Mouse (Mus musculus): ENCODE measurements around the gene Cd9. TPM values are rescaled to one million over a fixed set of nuclear protein-coding genes. Genes with fewer than 3 reads are reported as not detected.

Gene Cd9
- polyA plus RNA-seq, 1 experiment from 2014 or later: 45.9 TPM

DNA sequence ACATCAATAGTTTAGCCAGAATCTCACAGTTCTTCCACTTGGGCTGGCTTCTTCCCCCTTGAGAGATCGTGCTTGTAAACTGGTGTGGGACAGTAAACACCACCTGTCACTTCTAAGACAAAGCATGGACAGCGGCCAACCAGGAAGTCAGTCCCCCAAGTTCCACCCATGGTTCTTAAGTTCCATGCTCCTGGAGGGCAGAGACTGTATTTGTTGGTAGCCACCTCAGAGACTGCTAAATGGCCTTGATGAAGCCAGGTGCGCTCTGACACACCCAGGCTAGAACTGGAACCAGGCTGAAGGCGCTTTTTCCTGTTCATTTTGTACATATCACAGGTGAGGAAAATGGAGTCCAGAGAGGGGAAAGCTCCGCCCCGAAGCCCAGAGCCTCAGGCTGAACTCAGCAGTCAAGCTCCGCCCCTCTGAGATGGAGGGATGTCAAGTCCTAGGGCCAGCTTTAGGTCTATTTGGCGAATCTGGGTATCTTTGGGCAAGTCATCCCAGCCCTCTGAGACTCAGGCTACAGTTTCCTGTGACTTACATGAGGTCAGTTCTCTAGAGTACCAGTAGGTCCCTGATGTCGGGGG is 34.1 kb upstream of the Cd9 start:
- Histone ChIP-seq H3K4me1 (replicated peaks; ENCODE audit: control insufficient read depth, insufficient read depth, low read length) (no peaks in the 10 kb centered on the region), H3K27me3 (ENCODE audit: control insufficient read depth, insufficient read depth, low read length) (no peaks in the 10 kb centered on the region), H3K27ac (ENCODE audit: low read depth, low read length) (no peak overlapping the region), H3K4me3 (ENCODE audit: low read depth, low read length) (no peak overlapping the region), H3K9me3 (ENCODE audit: control insufficient read depth, low read length) (no peaks in the 10 kb centered on the region), H3K4me2 (replicated peaks; ENCODE audit: low read depth, low read length) (no peak overlapping the region), H3K36me3 (ENCODE audit: control insufficient read depth, insufficient read depth, low read length) (no peaks in the 10 kb centered on the region), H3K9ac (ENCODE audit: low read depth, low read length) (no peak overlapping the region)
- no peak for ATAC-seq (ENCODE audit: low FRiP score)
- DNase-seq (ENCODE audit: low spot score): no peak
- WGBS: 88% methylated on average over 8 of the region's 9 CpGs

DNA sequence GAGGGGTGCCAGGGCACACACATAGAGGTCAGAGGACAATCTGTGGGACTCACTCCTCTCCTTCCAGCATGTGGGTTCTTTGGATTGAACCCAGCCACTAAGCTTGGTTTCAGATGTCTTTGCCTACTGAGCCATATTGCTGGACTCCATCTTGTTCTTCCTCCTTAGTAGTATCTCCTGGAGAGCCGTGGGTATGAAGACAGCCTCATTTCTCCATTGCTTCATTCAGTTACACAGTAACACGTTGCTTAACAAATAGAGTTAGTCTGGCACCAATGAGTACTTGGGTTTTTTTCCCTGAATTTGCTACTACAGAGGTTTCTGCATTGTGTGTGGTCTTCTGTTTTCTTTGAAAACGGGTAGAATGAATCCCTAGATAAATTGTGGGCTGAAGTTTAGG is 31.5 kb upstream of the Cd9 start:
- Histone ChIP-seq H3K27ac (ENCODE audit: low read depth, low read length) (no peak overlapping the region), H3K4me2 (replicated peaks; ENCODE audit: low read depth, low read length) (no peak overlapping the region), H3K9me3 (ENCODE audit: control insufficient read depth, low read length) (no peaks in the 10 kb centered on the region), H3K4me1 (replicated peaks; ENCODE audit: control insufficient read depth, insufficient read depth, low read length) (no peaks in the 10 kb centered on the region), H3K9ac (ENCODE audit: low read depth, low read length) (no peak overlapping the region), H3K27me3 (ENCODE audit: control insufficient read depth, insufficient read depth, low read length) (no peaks in the 10 kb centered on the region), H3K4me3 (ENCODE audit: low read depth, low read length) (no peak overlapping the region), H3K36me3 (ENCODE audit: control insufficient read depth, insufficient read depth, low read length) (no peaks in the 10 kb centered on the region)
- WGBS: 70% methylated on average over 3 of the region's 3 CpGs
- no peak for DNase-seq (ENCODE audit: low spot score)
- no peak for ATAC-seq (ENCODE audit: low FRiP score)

DNA sequence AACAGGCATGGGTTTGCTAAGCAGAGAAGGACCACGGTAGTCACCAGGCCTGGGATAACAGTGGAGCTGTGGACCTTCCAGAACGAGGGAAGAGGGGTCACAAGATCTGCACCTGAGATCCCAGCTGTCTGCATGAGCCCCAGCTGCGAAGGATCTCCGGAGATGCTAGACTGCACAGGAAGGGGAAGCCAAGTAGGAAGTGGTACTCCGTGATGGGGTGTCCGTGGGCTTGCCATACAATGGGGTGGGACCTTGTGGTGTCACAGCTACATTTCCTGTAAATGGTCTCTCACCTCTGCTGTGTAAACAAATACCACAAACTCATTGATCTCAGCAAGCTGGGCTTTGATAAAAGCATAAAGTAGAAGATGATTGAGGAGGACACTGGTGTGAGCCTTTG is 29.4 kb upstream of the Cd9 start:
- DNase-seq (ENCODE audit: low spot score) (no peak), ATAC-seq (ENCODE audit: low FRiP score) (no peak)
- Histone ChIP-seq H3K4me2 (replicated peaks; ENCODE audit: low read depth, low read length) (no peak overlapping the region), H3K27me3 (ENCODE audit: control insufficient read depth, insufficient read depth, low read length) (no peaks in the 10 kb centered on the region), H3K27ac (ENCODE audit: low read depth, low read length) (no peak overlapping the region), H3K9ac (ENCODE audit: low read depth, low read length) (no peak overlapping the region), H3K9me3 (ENCODE audit: control insufficient read depth, low read length) (no peaks in the 10 kb centered on the region), H3K36me3 (ENCODE audit: control insufficient read depth, insufficient read depth, low read length) (no peaks in the 10 kb centered on the region), H3K4me3 (ENCODE audit: low read depth, low read length) (no peak overlapping the region), H3K4me1 (replicated peaks; ENCODE audit: control insufficient read depth, insufficient read depth, low read length) (no peaks in the 10 kb centered on the region)
- WGBS: 89% methylated on average over 6 of the region's 6 CpGs

DNA sequence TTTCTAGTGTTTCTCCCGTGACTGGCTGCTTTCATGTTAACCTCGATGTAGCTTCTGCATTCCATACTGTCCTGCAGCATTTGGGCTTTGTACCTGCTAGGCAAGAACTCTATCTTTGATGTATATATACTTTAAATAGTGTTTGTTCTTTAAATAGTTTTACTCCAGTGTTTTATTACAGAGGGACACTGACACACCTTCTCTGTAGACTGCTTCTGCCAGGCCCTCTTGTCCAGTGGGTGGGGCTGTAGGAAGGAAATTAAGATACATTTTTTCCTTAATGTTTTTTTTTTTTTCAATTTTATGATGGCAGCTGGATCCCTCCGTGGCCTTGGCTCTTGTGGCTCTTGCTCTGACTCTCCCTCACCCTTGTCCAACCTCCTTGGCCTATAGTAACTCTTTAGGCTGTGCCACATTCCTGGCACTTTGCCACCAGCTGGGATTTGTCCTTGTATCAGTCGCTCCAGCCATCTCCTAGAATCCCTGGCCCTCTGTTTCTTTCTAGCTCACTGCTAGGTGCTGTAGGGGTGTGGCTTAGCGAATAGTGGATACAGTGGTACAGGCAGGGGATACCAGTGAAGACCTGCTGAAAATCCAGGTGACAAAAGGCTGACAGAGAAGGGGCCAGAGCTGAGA is 27.1 kb upstream of the Cd9 start:
- ATAC-seq (ENCODE audit: low FRiP score) (no peak), DNase-seq (ENCODE audit: low spot score) (no peak)
- no peak overlapping the region for H3K27ac ChIP-seq (ENCODE audit: low read depth, low read length)
- H3K4me1 ChIP-seq (replicated peaks; ENCODE audit: control insufficient read depth, insufficient read depth, low read length): no peaks in the 10 kb centered on the region
- WGBS: 67% methylated on average over 5 of the region's 5 CpGs
- H3K9ac ChIP-seq (ENCODE audit: low read depth, low read length): no peak overlapping the region
- no peak overlapping the region for H3K4me2 ChIP-seq (replicated peaks; ENCODE audit: low read depth, low read length)
- no peak overlapping the region for H3K4me3 ChIP-seq (ENCODE audit: low read depth, low read length)
- H3K36me3 ChIP-seq (ENCODE audit: control insufficient read depth, insufficient read depth, low read length): no peaks in the 10 kb centered on the region
- no peaks in the 10 kb centered on the region for H3K27me3 ChIP-seq (ENCODE audit: control insufficient read depth, insufficient read depth, low read length)
- H3K9me3 ChIP-seq (ENCODE audit: control insufficient read depth, low read length): no peaks in the 10 kb centered on the region

DNA sequence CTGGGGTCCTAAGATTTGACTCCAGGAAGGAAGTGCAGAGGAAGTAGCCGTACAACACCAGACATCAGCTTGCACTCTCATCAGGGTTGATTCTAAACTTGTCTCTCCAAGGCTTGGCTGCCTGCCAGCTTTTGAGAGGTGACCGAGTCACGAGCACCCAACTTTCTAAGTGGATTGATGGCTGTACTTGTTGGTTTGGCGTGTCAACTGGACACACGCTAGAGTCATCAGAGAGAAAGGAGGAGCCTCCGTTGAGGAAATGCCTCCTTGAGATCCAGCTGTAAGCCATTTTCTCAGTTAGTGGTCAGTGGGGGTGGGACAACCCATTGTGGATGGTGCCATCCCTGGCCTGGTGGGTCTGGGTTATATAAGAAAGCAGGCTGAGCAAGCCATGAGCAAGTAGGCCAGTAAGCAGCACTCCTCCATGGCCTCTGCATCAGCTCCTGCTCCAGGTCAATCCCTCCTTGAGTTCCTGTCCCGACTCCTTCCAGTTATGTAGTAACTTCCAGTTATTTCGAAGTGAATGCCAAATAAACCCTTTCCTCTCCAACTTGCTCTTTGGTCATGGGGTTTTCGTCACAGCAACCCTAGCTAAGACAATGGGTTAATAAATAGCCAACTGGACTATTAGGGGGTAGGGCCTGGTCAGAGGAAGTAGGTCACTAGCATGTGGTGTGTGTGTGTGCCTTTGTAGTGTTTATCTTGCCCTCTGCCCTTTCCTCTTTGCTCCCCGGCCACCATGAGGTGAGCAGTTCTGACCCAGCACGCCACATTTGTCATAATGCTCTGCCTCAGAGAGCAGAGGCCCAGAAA is 21.1 kb upstream of the Cd9 start:
- no peaks in the 10 kb centered on the region for H3K36me3 ChIP-seq (ENCODE audit: control insufficient read depth, insufficient read depth, low read length)
- no peak overlapping the region for H3K9ac ChIP-seq (ENCODE audit: low read depth, low read length)
- no peaks in the 10 kb centered on the region for H3K27me3 ChIP-seq (ENCODE audit: control insufficient read depth, insufficient read depth, low read length)
- no peak overlapping the region for H3K4me2 ChIP-seq (replicated peaks; ENCODE audit: low read depth, low read length)
- H3K4me1 ChIP-seq (replicated peaks; ENCODE audit: control insufficient read depth, insufficient read depth, low read length): no peaks in the 10 kb centered on the region
- no peak overlapping the region for H3K4me3 ChIP-seq (ENCODE audit: low read depth, low read length)
- no peak overlapping the region for H3K27ac ChIP-seq (ENCODE audit: low read depth, low read length)
- DNase-seq (ENCODE audit: low spot score) (no peak), ATAC-seq (ENCODE audit: low FRiP score) (no peak)
- H3K9me3 ChIP-seq (ENCODE audit: control insufficient read depth, low read length): no peaks in the 10 kb centered on the region
- WGBS: 83% methylated on average over 11 of the region's 11 CpGs

DNA sequence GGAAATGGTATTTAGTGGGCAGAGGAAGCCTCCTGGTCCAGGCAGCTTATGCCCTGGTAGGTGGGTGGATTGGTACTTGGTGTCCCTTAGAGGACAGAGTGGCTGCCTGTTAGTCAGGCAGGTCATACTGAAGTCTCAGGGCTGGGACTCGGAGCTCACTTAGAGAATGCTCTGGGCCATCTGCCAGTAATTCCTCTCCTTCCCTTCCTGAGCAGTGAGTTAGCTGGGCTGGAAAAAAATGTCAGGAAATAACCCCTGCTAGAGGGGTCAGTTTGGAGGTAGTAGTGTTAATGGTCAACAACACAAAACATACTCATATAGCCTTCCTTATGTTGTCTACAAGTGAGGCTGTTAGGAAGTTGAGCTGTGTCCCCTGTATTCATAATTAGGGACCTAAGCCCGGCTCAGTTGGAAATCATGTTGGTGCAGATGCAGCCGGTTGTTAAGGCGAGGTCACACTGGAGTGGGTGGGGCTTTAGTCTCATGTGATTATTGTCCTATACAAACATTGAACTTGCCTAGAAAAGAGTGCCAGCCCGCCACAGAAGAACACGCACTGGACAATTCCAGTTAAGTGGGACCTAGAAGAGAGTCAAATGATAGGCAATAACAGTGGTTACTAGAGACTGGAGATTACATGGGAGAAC is 18.5 kb upstream of the Cd9 start:
- Histone ChIP-seq H3K36me3 (ENCODE audit: control insufficient read depth, insufficient read depth, low read length) (no peaks in the 10 kb centered on the region), H3K4me1 (replicated peaks; ENCODE audit: control insufficient read depth, insufficient read depth, low read length) (no peaks in the 10 kb centered on the region), H3K27me3 (ENCODE audit: control insufficient read depth, insufficient read depth, low read length) (no peaks in the 10 kb centered on the region), H3K9ac (ENCODE audit: low read depth, low read length) (no peak overlapping the region), H3K4me3 (ENCODE audit: low read depth, low read length) (no peak overlapping the region), H3K27ac (ENCODE audit: low read depth, low read length) (no peak overlapping the region), H3K9me3 (ENCODE audit: control insufficient read depth, low read length) (no peaks in the 10 kb centered on the region), H3K4me2 (replicated peaks; ENCODE audit: low read depth, low read length) (no peak overlapping the region)
- 75% methylated on average over 6 of the region's 6 CpGs for WGBS
- no peak for DNase-seq (ENCODE audit: low spot score)
- ATAC-seq (ENCODE audit: low FRiP score): no peak

DNA sequence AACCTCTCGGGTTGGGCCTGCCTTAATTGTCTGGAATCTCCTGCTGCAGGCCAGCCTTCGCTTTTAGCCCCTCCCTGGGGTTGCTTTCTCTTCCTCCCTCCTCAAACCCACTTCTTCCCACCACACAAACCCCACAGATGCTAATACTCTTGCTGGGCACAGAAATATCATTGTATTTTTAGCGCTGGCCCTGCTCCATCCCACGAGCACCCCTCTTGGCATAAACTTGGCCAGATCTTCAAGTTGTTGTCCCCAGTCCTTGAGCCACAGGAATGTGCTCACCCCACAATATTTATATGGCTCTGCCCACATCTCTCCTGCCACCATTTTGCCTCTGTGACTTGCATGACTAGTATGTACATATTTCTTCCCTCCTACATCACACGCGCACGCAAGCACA is 16.6 kb upstream of the Cd9 start:
- Histone ChIP-seq H3K36me3 (ENCODE audit: control insufficient read depth, insufficient read depth, low read length) (no peaks in the 10 kb centered on the region), H3K4me3 (ENCODE audit: low read depth, low read length) (no peak overlapping the region), H3K9ac (ENCODE audit: low read depth, low read length) (no peak overlapping the region), H3K27me3 (ENCODE audit: control insufficient read depth, insufficient read depth, low read length) (no peaks in the 10 kb centered on the region), H3K27ac (ENCODE audit: low read depth, low read length) (no peak overlapping the region), H3K4me2 (replicated peaks; ENCODE audit: low read depth, low read length) (no peak overlapping the region), H3K9me3 (ENCODE audit: control insufficient read depth, low read length) (no peaks in the 10 kb centered on the region), H3K4me1 (replicated peaks; ENCODE audit: control insufficient read depth, insufficient read depth, low read length) (no peaks in the 10 kb centered on the region)
- DNase-seq (ENCODE audit: low spot score) (no peak), ATAC-seq (ENCODE audit: low FRiP score) (no peak)
- 87% methylated on average over 7 of the region's 7 CpGs for WGBS

DNA sequence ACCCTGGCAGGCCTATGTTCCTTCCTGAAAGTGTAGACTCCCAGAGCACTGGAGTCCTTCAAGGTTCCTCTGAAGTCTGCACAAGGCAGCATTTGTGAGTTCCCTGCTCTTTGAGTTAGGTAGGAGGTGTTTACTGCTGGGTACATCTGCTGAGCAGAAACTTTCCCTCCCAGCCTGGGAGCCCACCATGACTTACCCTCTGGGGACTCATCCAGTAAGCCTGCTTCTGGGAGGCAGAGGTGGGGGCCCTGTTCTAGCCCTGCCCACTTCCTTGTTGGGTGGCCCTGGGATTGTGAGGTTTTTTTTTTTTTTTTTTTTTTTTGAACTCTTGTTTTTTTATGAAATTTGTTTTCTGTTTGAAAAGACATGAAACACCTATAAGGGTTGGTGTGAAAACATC is 16.1 kb upstream of the Cd9 start:
- no peak for ATAC-seq (ENCODE audit: low FRiP score)

More for the DNA sequence above, 16.1 kb upstream of the Cd9 start:
- DNase-seq (ENCODE audit: low spot score): no peak
- H3K9me3 ChIP-seq (ENCODE audit: control insufficient read depth, low read length): no peaks in the 10 kb centered on the region
- no peaks in the 10 kb centered on the region for H3K4me1 ChIP-seq (replicated peaks; ENCODE audit: control insufficient read depth, insufficient read depth, low read length)
- H3K4me2 ChIP-seq (replicated peaks; ENCODE audit: low read depth, low read length): no peak overlapping the region
- no peak overlapping the region for H3K27ac ChIP-seq (ENCODE audit: low read depth, low read length)
- no peak overlapping the region for H3K9ac ChIP-seq (ENCODE audit: low read depth, low read length)
- no peak overlapping the region for H3K4me3 ChIP-seq (ENCODE audit: low read depth, low read length)
- H3K36me3 ChIP-seq (ENCODE audit: control insufficient read depth, insufficient read depth, low read length): no peaks in the 10 kb centered on the region
- H3K27me3 ChIP-seq (ENCODE audit: control insufficient read depth, insufficient read depth, low read length): no peaks in the 10 kb centered on the region
